ENCODE assay signal across 1 mouse cellular context in the genomic region with DNA sequence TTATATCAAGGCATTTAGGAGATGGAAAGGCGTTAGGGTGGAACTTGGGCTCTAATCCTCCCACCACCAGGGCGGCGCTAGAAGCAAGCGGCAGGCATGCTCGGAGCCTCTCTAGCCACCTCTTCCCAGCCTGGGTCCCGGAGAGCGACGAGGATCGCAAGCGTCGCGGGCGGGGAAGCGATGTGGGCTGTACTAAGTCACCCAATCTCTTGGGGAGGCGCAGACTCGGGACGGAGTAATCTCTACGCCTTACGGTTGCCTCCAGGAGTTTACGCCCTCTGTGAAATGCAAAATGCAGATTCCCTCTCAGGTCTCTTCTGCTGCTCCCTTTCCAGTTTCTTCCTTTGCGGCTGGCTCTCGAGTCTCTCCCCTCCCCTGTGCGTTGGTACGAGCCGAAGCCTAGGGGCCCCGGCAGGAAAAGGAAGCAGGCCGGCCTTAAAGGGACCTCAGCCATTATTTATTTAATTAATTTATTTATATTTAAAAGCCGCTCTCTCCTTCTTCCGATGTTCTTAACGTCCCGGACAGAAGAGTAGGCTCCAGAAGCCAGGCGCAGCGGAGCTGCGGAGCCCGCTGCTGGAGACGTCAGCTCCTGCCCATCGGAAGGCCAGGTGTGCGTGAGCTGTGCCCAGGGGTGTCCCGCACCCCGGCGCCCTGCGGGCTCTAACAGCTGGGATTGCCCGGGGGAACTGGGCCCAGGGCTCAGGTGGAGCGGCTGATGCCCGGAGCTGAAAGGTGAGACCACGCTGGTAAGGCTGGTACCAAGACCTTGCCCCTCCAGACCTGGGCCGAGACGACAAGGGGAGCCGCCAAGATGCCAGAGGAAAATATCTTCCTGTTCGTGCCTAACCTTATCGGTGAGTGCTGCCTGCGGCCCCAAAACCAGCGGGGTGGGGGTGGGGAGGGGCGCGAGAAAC.
TF ChIP-seq lines count a peak whose summit lies in the region.

A gene (minus strand): TSS at position 149 of the 917 bp plus-strand sequence.

TF ChIP-seq in CH12.LX, 34 proteins besides CTCF, POLR2A, EP300 and RAD21 (continued from another document):
- TF ChIP-seq MEF2A (IDR thresholded peaks at IDR 0.05; ENCODE audit: borderline replicate concordance, low read depth, low read length) = peak; percentile 87
- no peak for TF ChIP-seq ZNF384 (IDR thresholded peaks at IDR 0.05; ENCODE audit: low read depth, low read length)
- TF ChIP-seq KAT2A (IDR thresholded peaks at IDR 0.05; ENCODE audit: insufficient replicate concordance, low read length) = 0 out of 2 replicates have a peak, but pooled peaks have one; percentile 64
- TF ChIP-seq MAZ (IDR thresholded peaks at IDR 0.05; ENCODE audit: low read depth, low read length) = no peak; the same call in 1 of the 2 replicates
- no peak for TF ChIP-seq MAFK (IDR thresholded peaks at IDR 0.05; ENCODE audit: insufficient replicate concordance, low read length)
- peak; percentile 94 for TF ChIP-seq SIN3A (IDR thresholded peaks at IDR 0.05; ENCODE audit: low read length)
- TF ChIP-seq USF2 (conservative IDR thresholded peaks at IDR 0.05; ENCODE audit: low read depth, low read length) = no peak
- TF ChIP-seq JUND (conservative IDR thresholded peaks at IDR 0.05; ENCODE audit: low read depth, low read length) = no peak
- peak; percentile 100 for TF ChIP-seq CHD1 (IDR thresholded peaks at IDR 0.05; ENCODE audit: low read depth, low read length)
- peak; percentile 93 for TF ChIP-seq MAX (IDR thresholded peaks at IDR 0.05; ENCODE audit: low read length)
- peak; percentile 88 for TF ChIP-seq TCF12 (IDR thresholded peaks at IDR 0.05; ENCODE audit: low read depth, low read length)
- peak; percentile 77 for TF ChIP-seq ELF1 (IDR thresholded peaks at IDR 0.05; ENCODE audit: low read depth, low read length)
- no peak for TF ChIP-seq POLR2AphosphoS2 (IDR thresholded peaks at IDR 0.05; ENCODE audit: low read depth, low read length)
- peak; percentile 64 for TF ChIP-seq ETS1 (conservative IDR thresholded peaks at IDR 0.05; ENCODE audit: low read depth, low read length)
- peak; percentile 42 for TF ChIP-seq SMC3 (IDR thresholded peaks at IDR 0.05; ENCODE audit: low read depth, low read length)
- TF ChIP-seq TBP (conservative IDR thresholded peaks at IDR 0.05; ENCODE audit: low read depth, low read length) = peak; percentile 60; the same call in 1 of the 2 replicates
- no peak for TF ChIP-seq JUN (IDR thresholded peaks at IDR 0.05; ENCODE audit: insufficient read depth, low read depth, low read length)
- no peak for TF ChIP-seq NELFE (IDR thresholded peaks at IDR 0.05; ENCODE audit: low read depth, low read length)
